Mouse (Mus musculus): ENCODE measurements around the gene Akap2.

- TF ChIP-seq POLR2A (IDR thresholded peaks at IDR 0.05; ENCODE audit: insufficient read length, low read depth), result no peak
- TF ChIP-seq CEBPB (IDR thresholded peaks at IDR 0.05; ENCODE audit: insufficient read depth, poor library complexity, severe bottlenecking), result no peak
- TF ChIP-seq USF1 (IDR thresholded peaks at IDR 0.05; ENCODE audit: low read depth), result no peak
- no peak for TF ChIP-seq REST (IDR thresholded peaks at IDR 0.05; ENCODE audit: insufficient read depth, insufficient read length)
Measured at GRCm38 (mm10) chr4:57771558-57772219, 54.2 kb downstream of the Akap2 start.
